Mouse (Mus musculus) olfactory bulb, adult 2 months (tissue): ENCODE data around the gene Olfr750.

ENCODE experiments used
- CTCF ChIP-seq: fragments of 200-500 bp; IDR thresholded peaks from 2 replicates; pipeline ENCODE4 v1.5.1; 2012; ENCODE audit warnings: low read depth, mild to moderate bottlenecking, low read length, moderate library complexity; ENCODE audit not compliant: insufficient read depth
- POLR2A ChIP-seq: fragments of 200-500 bp; IDR thresholded peaks from 2 replicates; pipeline ENCODE4 v1.6.1; 2012; ENCODE audit warnings: mild to moderate bottlenecking, low read depth, low read length, moderate library complexity; ENCODE audit not compliant: insufficient read depth

GRCm38 (mm10) chr14:51026391-51027133 lies 47.7 kb downstream of the Olfr750 start:
- no peak for TF ChIP-seq POLR2A
- no peak for TF ChIP-seq CTCF
